Mouse (Mus musculus): ENCODE data around the gene Glod4. TPM values are rescaled to one million over a fixed set of nuclear protein-coding genes. Genes with fewer than 3 reads are reported as not detected.

The Glod4 gene
- polyA plus RNA-seq, 1 experiment from 2014 or later = 151 TPM

DNA sequence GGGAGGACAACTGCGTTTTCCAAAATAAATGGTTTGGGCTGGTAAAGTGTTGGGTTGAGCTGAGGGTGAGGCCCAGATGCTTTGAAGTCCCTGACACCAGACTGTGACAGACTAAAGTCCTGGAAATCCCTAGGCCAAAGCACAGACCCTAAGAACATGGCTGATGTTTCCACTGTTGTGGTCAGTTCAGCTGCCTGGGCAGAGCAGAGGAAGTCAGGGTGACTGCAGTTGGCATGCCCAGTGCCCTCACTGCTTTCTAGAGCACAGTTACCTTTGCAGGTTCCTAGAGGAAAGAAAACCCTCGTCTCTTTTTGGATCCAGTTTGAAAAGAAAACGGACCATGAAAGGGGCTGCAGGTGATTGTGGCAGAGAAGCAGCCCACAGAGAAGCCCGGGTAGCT lies 13.9 kb upstream of the Glod4 start:
- no peak for ATAC-seq
- POLR2A ChIA-PET = no interaction called here
- no peaks in the 10 kb centered on the region for H3K27me3 ChIP-seq
- TF ChIP-seq CTCF (IDR thresholded peaks at IDR 0.05) = no peak
- CTCF ChIA-PET = interaction anchor here (1.4 to 6.7 kb wide), 2 partner anchors 12 to 142 kb away, joined by 4 to 45 read pairs; partner anchors contain the start of gene Nxn
- no peak for DNase-seq (ENCODE audit: low read depth, low spot score)
- in situ Hi-C loops (cut with MboI; ENCODE audit: low pct_unique_long_range_greater_than_20kb) = no loop called here

DNA sequence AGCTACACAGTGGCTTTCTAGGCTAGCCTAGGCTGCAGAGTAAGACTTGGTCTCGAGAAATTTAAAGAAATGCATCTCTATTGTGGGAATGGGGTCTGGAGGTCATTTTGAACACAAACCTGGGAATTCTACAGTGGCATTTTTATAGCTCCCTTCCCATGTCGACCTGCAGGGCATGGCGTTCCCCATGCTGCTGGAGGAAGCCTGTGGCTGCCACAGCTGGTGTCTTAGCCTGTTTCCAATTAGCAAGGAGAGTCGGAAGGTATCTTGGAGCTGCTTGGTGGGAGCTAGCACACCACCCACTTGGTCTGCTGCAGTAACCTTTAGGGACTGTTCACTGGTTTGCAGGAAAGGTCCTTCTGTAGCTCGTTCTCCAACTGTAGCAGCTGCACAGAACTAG lies 12.6 kb upstream of the Glod4 start:
- POLR2A ChIA-PET = interaction anchor here (0.9 to 1.2 kb wide), 3 partner anchors 61 to 142 kb away, joined by 3 read pairs; no protein-coding TSS in a partner anchor
- CTCF ChIA-PET = interaction anchor here (6.7 kb wide), 1 partner anchor 143 kb away, joined by 45 read pairs; the partner anchor contains the start of gene Nxn
- ATAC-seq (no peak), DNase-seq (ENCODE audit: low read depth, low spot score) (no peak)
- in situ Hi-C loops (cut with MboI; ENCODE audit: low pct_unique_long_range_greater_than_20kb) = no loop called here
- no peak for TF ChIP-seq CTCF (IDR thresholded peaks at IDR 0.05)
- H3K27me3 ChIP-seq = no peaks in the 10 kb centered on the region

DNA sequence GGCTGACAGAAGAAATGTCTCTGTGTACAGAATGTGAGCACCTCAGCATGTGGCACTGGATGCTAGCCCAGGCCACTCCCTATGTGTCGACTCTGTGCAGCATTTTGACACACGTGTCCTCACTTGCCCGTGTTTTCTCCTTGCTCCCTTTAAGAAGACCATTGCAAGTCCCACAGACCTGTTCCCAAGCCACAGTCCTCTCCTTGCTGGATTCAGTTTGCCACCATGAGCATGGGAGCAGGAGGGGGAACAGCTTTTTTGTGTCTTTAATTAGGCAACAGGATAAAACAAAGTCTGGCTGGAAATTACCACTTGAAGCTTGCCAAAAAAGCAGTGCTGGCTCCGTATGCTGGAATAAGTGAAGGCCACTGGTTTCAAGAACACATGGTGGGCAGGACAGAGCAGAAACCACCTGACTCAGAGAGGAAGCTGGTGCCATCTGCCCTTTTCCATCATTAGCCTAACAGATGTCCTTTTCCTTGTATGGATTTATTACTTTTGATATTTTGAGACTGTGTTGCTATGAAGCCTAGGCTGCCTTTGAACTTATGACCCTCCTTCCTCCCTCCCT lies 12.0 kb upstream of the Glod4 start:
- no peaks in the 10 kb centered on the region for H3K27me3 ChIP-seq
- ATAC-seq = no peak
- in situ Hi-C loops (cut with MboI; ENCODE audit: low pct_unique_long_range_greater_than_20kb) = no loop called here
- TF ChIP-seq CTCF (IDR thresholded peaks at IDR 0.05) = no peak
- no peak for DNase-seq (ENCODE audit: low read depth, low spot score)
- POLR2A ChIA-PET = interaction anchor here (1.2 kb wide), 2 partner anchors 62 to 143 kb away, joined by 3 read pairs; no protein-coding TSS in a partner anchor
- CTCF ChIA-PET = interaction anchor here (6.7 kb wide), 1 partner anchor 144 kb away, joined by 45 read pairs; the partner anchor contains the start of gene Nxn

- in situ Hi-C loops (cut with MboI; ENCODE audit: low pct_unique_long_range_greater_than_20kb) = loop anchor here (5.0 kb wide), 2 partner anchors 58 to 148 kb away; no protein-coding TSS in a partner anchor
- POLR2A ChIA-PET = interaction anchor here (1.1 kb wide), 2 partner anchors 12 to 145 kb away, joined by 3 to 5 read pairs; partner anchors contain the start of gene Nxn
- CTCF ChIA-PET = interaction anchor here (0.6 to 6.7 kb wide), 20 partner anchors 8 to 155 kb away, joined by 3 to 45 read pairs (median 4); partner anchors contain the start of genes Nxn and Timm22
- no peaks in the 10 kb centered on the region for H3K27me3 ChIP-seq
- DNase-seq (ENCODE audit: low read depth, low spot score) (no peak), ATAC-seq (no peak)
- no peak for TF ChIP-seq CTCF (IDR thresholded peaks at IDR 0.05)
Measured at GRCm38 (mm10) chr11:76253918-76254264, 10.4 kb upstream of the Glod4 start.

GRCm38 (mm10) chr11:76253145-76253917 lies 9.8 kb upstream of the Glod4 start:
- CTCF ChIA-PET = interaction anchor here (0.6 to 6.7 kb wide), 22 partner anchors 9 to 155 kb away, joined by 3 to 45 read pairs (median 4); partner anchors contain the start of genes Nxn and Timm22
- H3K27me3 ChIP-seq = no peaks in the 10 kb centered on the region
- TF ChIP-seq CTCF (IDR thresholded peaks at IDR 0.05) = peak; percentile 97
- in situ Hi-C loops (cut with MboI; ENCODE audit: low pct_unique_long_range_greater_than_20kb) = loop anchor here (5.0 kb wide), 2 partner anchors 59 to 149 kb away; no protein-coding TSS in a partner anchor
- DNase-seq (ENCODE audit: low read depth, low spot score) = peak; percentile 42
- ATAC-seq = peak; percentile 81
- POLR2A ChIA-PET = interaction anchor here (1.1 kb wide), 2 partner anchors 13 to 146 kb away, joined by 3 to 5 read pairs; partner anchors contain the start of gene Nxn

DNA sequence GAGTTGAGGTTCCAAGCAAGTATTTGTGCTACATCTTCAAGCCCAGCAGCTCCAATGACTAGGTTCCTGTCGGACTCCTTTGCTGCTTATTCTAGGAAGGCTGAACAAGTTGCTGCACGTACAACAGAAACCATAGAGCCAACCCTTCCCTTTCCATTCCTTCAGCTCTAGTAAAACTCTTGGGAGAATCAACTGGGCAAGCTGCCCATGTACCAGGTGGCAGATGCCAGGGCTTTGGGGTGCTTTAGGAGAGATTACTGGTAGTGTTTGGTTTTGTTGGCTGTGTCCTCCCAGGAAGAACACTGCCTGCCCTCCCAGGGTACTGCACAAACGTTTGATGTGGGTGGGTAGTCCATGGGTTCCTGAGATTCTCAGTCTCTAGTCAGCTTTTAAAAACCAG lies 8.5 kb upstream of the Glod4 start:
- ChIA-PET POLR2A (interaction anchor here (2.1 kb wide), 1 partner anchor 147 kb away, joined by 6 read pairs; the partner anchor contains the start of gene Nxn), CTCF (interaction anchor here (2.0 to 6.7 kb wide), 3 partner anchors 140 to 154 kb away, joined by 8 to 45 read pairs (median 9); partner anchors contain the start of genes Nxn and Timm22)
- no peak for ATAC-seq
- no peaks in the 10 kb centered on the region for H3K27me3 ChIP-seq
- no peak for TF ChIP-seq CTCF (IDR thresholded peaks at IDR 0.05)
- in situ Hi-C loops (cut with MboI; ENCODE audit: low pct_unique_long_range_greater_than_20kb) = loop anchor here (5.0 kb wide), 2 partner anchors 60 to 150 kb away; no protein-coding TSS in a partner anchor
- DNase-seq (ENCODE audit: low read depth, low spot score) = no peak

DNA sequence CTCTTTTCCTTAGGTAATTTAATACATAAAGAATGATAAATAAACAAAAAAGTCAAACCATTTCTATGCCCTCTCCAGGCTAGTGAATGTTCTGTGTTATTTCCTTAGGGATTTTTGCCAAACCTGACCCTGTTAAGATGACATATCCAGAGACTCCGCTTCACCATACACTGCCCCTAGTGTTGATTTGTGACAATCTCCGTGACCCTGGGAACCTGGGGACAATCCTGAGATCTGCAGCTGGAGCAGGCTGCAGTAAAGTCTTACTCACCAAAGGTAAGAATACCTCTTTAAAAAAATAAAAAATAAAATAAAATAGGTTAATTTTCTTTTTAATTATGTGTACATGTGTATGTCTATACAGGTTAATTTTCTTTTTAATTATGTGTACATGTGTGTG lies 3.7 kb upstream of the Glod4 start:
- DNase-seq (ENCODE audit: low read depth, low spot score) (no peak), ATAC-seq (no peak)
- ChIA-PET CTCF (interaction anchor here (1.9 kb wide), 1 partner anchor 152 kb away, joined by 4 read pairs; the partner anchor contains the start of gene Nxn), POLR2A (no interaction called here)
- TF ChIP-seq CTCF (IDR thresholded peaks at IDR 0.05) = no peak
- no peaks in the 10 kb centered on the region for H3K27me3 ChIP-seq
- in situ Hi-C loops (cut with MboI; ENCODE audit: low pct_unique_long_range_greater_than_20kb) = no loop called here

GRCm38 (mm10) chr11:76246439-76246838 lies 2.9 kb upstream of the Glod4 start:
- POLR2A ChIA-PET = interaction anchor here (0.6 kb wide), 1 partner anchor 246 kb away, joined by 3 read pairs; no protein-coding TSS in a partner anchor
- ATAC-seq (no peak), DNase-seq (ENCODE audit: low read depth, low spot score) (no peak)
- H3K27me3 ChIP-seq = no peaks in the 10 kb centered on the region
- in situ Hi-C loops (cut with MboI; ENCODE audit: low pct_unique_long_range_greater_than_20kb) = no loop called here
- TF ChIP-seq CTCF (IDR thresholded peaks at IDR 0.05) = no peak
- CTCF ChIA-PET = no interaction called here

- in situ Hi-C loops (cut with MboI; ENCODE audit: low pct_unique_long_range_greater_than_20kb) = no loop called here
- ATAC-seq = peak; percentile 26
- ChIA-PET POLR2A (interaction anchor here (0.6 to 1.0 kb wide), 2 partner anchors 127 to 154 kb away, joined by 4 read pairs; partner anchors contain the start of gene Nxn), CTCF (interaction anchor here (1.5 to 4.3 kb wide), 2 partner anchors 9 to 155 kb away, joined by 5 to 12 read pairs; partner anchors contain the start of gene Nxn)
- H3K27me3 ChIP-seq = no peaks in the 10 kb centered on the region
- DNase-seq (ENCODE audit: low read depth, low spot score) = no peak
- no peak for TF ChIP-seq CTCF (IDR thresholded peaks at IDR 0.05)
Measured at GRCm38 (mm10) chr11:76243811-76244546, 454 bp upstream of the Glod4 start.

All from Patski (cell line).